Mouse (Mus musculus) G1E (cell line): ENCODE results near the gene Rarg.

ENCODE experiments used
- CTCF ChIP-seq: IDR thresholded peaks from 2 replicates; pipeline ENCODE4 v1.5.1; 2012; ENCODE audit warnings: low read depth, low read length, inconsistent platforms, mixed read lengths
- GATA1 ChIP-seq: IDR thresholded peaks from 2 replicates; pipeline ENCODE4 v1.6.1; 2012; ENCODE audit warnings: borderline replicate concordance, low read length, inconsistent platforms, mixed read lengths

DNA sequence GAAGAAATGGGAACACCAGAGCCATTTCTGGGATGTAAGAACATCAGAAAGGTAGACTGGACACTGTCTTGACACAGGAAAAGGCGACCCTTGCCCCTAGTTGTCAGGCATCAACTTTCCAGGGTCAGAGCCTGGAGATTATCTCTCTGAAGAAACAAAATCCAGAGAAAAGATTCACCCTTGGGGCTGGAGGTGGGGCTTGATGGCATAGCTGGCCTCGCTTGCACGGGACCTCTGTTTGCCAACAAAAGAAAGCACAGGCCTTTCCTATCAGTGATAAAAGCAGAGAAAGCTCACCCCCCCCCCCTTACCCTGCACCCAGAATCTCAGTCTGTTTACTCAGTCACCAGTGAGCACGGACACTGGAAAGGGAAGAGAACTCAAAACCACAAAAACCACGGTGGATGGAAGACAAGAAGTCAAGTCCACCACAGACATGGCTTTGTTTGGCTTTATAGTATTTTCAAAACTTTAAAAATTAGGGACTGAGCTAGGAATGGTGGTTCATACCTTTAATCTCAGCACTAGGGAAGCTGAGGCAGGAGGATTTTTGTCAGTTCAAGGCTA, 64.4 kb downstream of the Rarg start:
- TF ChIP-seq CTCF (no peak), GATA1 (no peak)
